Mouse (Mus musculus) heart, embryonic 12.5 days (tissue): ENCODE data around the gene Akap7. TPM values are rescaled to one million over a fixed set of nuclear protein-coding genes. Genes with fewer than 3 reads are reported as not detected.

Experiments used
- ATAC-seq: fragments of 200-750 bp; cut with Nextera tagmentation; 2 replicates; pipeline ENCODE4 v1.8.0; 2017; ENCODE audit warnings: moderate TSS enrichment, moderate library complexity; ENCODE audit not compliant: insufficient number of reproducible peaks, low FRiP score
- H3K27ac ChIP-seq: fragments of 300-500 bp; sonication (generic); 2 replicates; pipeline ENCODE4 v1.5.1; 2016; ENCODE audit warnings: mild to moderate bottlenecking, moderate library complexity; ENCODE audit not compliant: poor library complexity, severe bottlenecking
- H3K27me3 ChIP-seq: fragments of 300-500 bp; sonication (generic); replicated peaks from 2 replicates; pipeline ENCODE4 v1.6.1; 2016; ENCODE audit warnings: mild to moderate bottlenecking, moderate library complexity
- H3K36me3 ChIP-seq: fragments of 300-500 bp; sonication (generic); 2 replicates; pipeline ENCODE4 v1.6.1; 2016; ENCODE audit warnings: mild to moderate bottlenecking, moderate library complexity
- H3K4me1 ChIP-seq: fragments of 300-500 bp; sonication (generic); replicated peaks from 2 replicates; pipeline ENCODE4 v1.6.1; 2016; ENCODE audit warnings: mild to moderate bottlenecking
- H3K4me2 ChIP-seq: fragments of 300-500 bp; sonication (generic); 2 replicates; pipeline ENCODE4 v1.6.1; 2016; ENCODE audit warnings: mild to moderate bottlenecking, moderate library complexity
- H3K4me3 ChIP-seq: fragments of 300-500 bp; sonication (generic); 2 replicates; pipeline ENCODE4 v1.5.1; 2016; ENCODE audit warnings: mild to moderate bottlenecking
- H3K9ac ChIP-seq: fragments of 300-500 bp; sonication (generic); 2 replicates; pipeline ENCODE4 v1.6.1; 2016; ENCODE audit warnings: mild to moderate bottlenecking, moderate library complexity
- H3K9me3 ChIP-seq: fragments of 300-500 bp; sonication (generic); replicated peaks from 2 replicates; pipeline ENCODE4 v1.6.1; 2016; ENCODE audit warnings: mild to moderate bottlenecking, moderate library complexity
- WGBS: fragments of 180-500 bp; shearing (Covaris S2); methylation state at CpG from one replicate; pipeline ENCODE4 v1.1.7; 2016; 5-methylcytosine and 5-hydroxymethylcytosine counted together
- polyA plus RNA-seq: library from polyadenylated mRNA; unstranded; fragments of >200 nt; fragmentation: Nextera tagmentation; extraction: Ambion mirVana; gene quantifications from 2 replicates; pipeline ENCODE4 v1.2.1, GENCODE M21; 2016

Akap7 gene
- 38.3 and 38.6 TPM in 2 replicates for polyA plus RNA-seq

DNA sequence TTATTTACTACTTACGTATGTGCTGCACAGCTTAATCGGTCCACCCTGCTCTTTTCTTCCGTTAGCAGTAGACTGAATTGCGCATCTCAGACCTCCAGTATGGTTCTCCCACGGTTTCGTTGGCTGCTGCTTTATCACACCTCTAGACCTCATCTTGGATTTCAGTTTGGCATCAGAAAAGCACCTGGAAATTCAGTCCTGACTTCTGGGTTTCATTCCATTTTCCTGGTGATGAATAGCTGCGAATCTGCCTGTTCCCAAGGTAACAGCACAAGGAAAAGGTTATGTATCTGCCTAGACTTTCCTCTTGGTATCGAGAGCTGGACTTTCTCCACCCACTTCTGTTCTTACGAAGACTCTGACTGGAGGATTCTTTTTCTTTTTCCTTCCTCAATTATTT, at the start of gene Akap7:
Gene Akap7 (minus strand): TSS at position 101 of the 400 bp plus-strand sequence.
- Histone ChIP-seq H3K36me3 (no peaks in the 10 kb centered on the region), H3K27ac (no peak within 1 kb of the TSS), H3K4me1 (0 out of 2 replicates have a peak, but pooled peaks cover 2% of the 10 kb centered on the region), H3K4me2 (no peak within 1 kb of the TSS), H3K9ac (no peak within 1 kb of the TSS), H3K4me3 (no peak within 1 kb of the TSS), H3K27me3 (no peaks in the 10 kb centered on the region), H3K9me3 (0 out of 2 replicates have a peak, but pooled peaks cover 8% of the 10 kb centered on the region)
- 89% methylated on average over 9 of the region's 9 CpGs for WGBS
- ATAC-seq = no peak

DNA sequence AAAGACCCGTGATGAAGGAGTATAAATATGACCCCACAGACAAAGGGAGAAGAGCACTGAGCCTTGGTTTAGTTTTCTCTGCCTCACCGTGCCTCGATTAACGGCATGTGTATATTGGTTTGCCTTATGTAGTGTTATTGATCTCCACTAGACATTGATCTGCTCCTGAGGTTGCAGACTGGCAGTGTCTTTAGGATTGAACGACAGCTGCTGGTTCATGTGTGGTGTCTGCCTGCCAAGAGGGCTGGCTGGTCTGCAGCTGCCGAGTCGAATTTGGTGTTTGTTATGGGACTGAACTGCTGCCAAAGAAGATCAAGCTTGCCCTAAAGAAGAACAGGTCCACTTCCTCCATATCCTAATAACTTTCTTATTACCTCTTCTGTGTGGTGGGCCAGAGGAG, 46.7 kb upstream of the Akap7 start:
- no peaks in the 10 kb centered on the region for H3K36me3 ChIP-seq
- no peak overlapping the region for H3K27ac ChIP-seq
- no peak overlapping the region for H3K4me2 ChIP-seq
- no peaks in the 10 kb centered on the region for H3K4me1 ChIP-seq
- H3K4me3 ChIP-seq = no peak overlapping the region
- no peaks in the 10 kb centered on the region for H3K9me3 ChIP-seq
- WGBS = 90% methylated on average over 7 of the region's 7 CpGs
- ATAC-seq = no peak
- H3K27me3 ChIP-seq = no peaks in the 10 kb centered on the region
- no peak overlapping the region for H3K9ac ChIP-seq

DNA sequence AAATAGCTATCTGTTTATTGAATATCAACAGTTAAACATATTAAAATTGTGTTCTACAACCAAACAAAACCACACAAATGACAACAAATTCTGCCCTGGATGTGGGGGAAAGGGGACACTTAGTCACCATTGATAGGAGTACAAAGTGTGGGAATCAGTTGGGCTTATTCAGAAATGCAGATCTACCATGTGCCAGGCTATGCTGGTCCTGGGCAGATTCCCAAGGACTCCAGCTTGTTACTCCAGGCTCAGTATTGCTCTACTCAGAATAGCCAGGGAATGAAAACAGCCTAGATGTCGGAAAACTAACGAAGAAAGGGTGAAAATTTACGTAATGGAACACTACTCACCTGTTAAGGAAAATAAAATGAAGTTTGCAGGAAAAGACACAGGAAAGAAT, 46.3 kb upstream of the Akap7 start:
- Histone ChIP-seq H3K9ac (no peak overlapping the region), H3K4me1 (no peaks in the 10 kb centered on the region), H3K27ac (no peak overlapping the region), H3K9me3 (no peaks in the 10 kb centered on the region), H3K4me2 (no peak overlapping the region), H3K27me3 (no peaks in the 10 kb centered on the region), H3K4me3 (no peak overlapping the region), H3K36me3 (no peaks in the 10 kb centered on the region)
- no peak for ATAC-seq
- 85% methylated on average over 3 of the region's 3 CpGs for WGBS

DNA sequence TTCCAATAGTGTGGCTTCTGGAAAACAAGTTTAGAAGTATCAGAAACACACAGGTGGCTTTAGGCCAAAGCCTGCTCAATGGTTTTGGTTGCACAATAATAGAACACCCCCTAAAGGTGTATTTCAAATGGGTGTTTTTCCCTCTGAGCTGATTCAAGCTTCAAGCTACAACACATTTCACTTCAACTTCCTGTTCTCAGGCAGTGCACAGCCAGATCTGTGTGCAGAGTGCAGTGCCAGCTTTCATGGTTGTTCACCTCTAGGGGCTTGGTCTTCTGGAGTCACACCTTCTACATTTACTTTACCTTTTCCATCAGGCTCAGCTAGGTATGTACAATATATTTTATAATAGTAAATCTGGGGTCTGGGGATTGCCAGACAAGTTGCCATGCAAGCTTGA, 35.1 kb upstream of the Akap7 start:
- no peak overlapping the region for H3K4me3 ChIP-seq
- 0 out of 2 replicates have a peak, but pooled peaks cover 6% of the 10 kb centered on the region for H3K9me3 ChIP-seq
- H3K4me2 ChIP-seq = no peak overlapping the region
- no peaks in the 10 kb centered on the region for H3K4me1 ChIP-seq
- no peaks in the 10 kb centered on the region for H3K27me3 ChIP-seq
- no peaks in the 10 kb centered on the region for H3K36me3 ChIP-seq
- H3K27ac ChIP-seq = no peak overlapping the region
- no peak for ATAC-seq
- no peak overlapping the region for H3K9ac ChIP-seq

DNA sequence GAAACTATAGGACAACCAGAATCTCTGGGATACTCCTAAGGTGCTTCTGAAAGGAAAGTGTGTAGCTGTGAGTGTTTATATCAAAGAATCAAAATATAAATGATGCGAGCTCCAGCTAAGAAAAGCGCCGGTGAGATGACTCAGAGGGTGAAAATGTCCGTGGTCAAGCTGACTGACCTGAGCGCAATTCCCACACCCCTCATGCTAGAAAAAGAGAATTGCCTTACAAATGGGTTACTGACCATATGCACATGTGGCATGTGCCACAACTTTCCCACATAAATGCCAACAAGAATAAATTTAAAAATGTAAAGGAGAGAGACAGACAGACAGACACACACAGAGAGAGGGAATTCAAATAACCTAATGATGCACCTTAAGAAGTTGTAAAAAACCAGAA, 33.0 kb upstream of the Akap7 start:
- ATAC-seq = no peak
- no peaks in the 10 kb centered on the region for H3K4me1 ChIP-seq
- no peak overlapping the region for H3K9ac ChIP-seq
- no peak overlapping the region for H3K4me2 ChIP-seq
- WGBS = 85% methylated on average over 5 of the region's 5 CpGs
- H3K27ac ChIP-seq = no peak overlapping the region
- H3K27me3 ChIP-seq = no peaks in the 10 kb centered on the region
- no peaks in the 10 kb centered on the region for H3K36me3 ChIP-seq
- H3K4me3 ChIP-seq = no peak overlapping the region
- H3K9me3 ChIP-seq = 0 out of 2 replicates have a peak, but pooled peaks cover 6% of the 10 kb centered on the region

DNA sequence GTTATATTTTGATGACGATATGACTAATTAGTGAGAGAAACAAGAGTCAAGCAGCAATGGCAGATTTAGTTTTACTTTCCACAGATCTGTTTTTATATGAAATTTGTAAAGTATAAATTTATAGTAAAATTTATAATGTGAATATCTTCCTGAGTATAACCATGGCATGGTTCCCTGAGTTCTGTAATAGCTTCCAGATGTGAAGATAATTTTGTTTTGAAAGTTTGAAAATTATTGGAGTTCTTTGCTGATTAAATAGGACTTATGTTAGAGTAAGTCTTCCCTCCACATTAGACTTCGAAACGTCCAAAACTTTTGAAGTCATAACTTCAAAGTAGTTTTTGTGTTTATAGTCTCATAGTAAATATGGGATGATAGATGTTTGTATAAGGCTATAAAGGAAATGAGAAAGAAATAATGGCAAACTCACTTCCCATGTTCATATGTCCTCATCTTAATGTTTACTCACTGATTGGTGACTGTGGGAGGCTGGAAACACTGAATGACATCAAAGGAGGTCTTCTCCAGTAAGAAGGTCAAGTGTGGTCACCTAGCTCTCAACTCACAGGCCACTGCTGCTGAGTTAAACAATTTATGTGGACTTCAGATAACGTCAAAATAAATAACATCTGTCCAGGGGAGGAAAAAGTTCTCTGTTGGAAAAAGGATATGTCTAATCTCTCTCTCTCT, 25.9 kb upstream of the Akap7 start:
- no peaks in the 10 kb centered on the region for H3K27me3 ChIP-seq
- no peaks in the 10 kb centered on the region for H3K36me3 ChIP-seq
- no peak overlapping the region for H3K4me2 ChIP-seq
- H3K9me3 ChIP-seq = 0 out of 2 replicates have a peak, but pooled peaks cover 4% of the 10 kb centered on the region
- no peaks in the 10 kb centered on the region; the same call in 1 of the 2 replicates for H3K4me1 ChIP-seq
- no peak overlapping the region for H3K4me3 ChIP-seq
- ATAC-seq = no peak
- H3K27ac ChIP-seq = no peak overlapping the region
- WGBS = 81% methylated on average over 4 of the region's 4 CpGs
- no peak overlapping the region for H3K9ac ChIP-seq

DNA sequence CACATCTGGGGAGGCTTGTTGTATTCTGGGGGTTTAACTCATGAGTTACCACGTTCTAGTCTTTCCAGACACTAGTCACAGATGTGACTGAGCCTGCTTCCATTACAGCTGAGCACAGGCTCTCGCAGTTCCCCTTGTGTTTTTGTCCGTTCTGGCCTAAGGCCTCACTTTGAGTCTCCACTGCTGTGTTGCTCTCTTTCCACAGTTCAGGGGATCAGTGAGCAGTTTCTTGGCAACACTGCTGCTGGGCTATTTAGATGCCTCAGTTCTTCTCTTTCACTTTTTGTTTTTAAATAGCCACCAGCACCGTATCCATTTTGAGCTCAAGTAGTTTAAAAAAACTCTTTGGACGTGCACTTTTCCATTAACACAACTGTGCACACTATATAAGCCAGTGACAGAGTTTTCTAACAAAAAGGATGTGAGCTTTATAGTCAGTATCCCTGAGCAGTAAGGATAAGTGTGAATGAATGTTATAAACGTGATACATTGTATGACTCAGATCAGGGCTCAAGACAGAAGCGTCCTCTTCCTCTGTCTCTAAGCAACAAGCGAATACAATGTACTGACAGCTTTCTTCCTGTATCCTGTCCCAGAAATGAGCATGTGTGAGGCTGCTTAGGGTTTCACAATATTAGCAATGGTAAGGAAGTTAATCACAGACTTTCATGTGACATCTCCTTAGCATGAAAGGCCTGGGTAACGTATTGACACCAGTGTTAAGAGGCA, 23.8 kb upstream of the Akap7 start:
- no peak overlapping the region for H3K4me3 ChIP-seq
- no peaks in the 10 kb centered on the region for H3K27me3 ChIP-seq
- WGBS = 61% methylated on average over 9 of the region's 9 CpGs
- ATAC-seq = no peak
- H3K27ac ChIP-seq = no peak overlapping the region
- no peak overlapping the region for H3K4me2 ChIP-seq
- H3K36me3 ChIP-seq = no peaks in the 10 kb centered on the region
- no peaks in the 10 kb centered on the region; the same call in 1 of the 2 replicates for H3K4me1 ChIP-seq
- H3K9ac ChIP-seq = no peak overlapping the region
- 0 out of 2 replicates have a peak, but pooled peaks cover 4% of the 10 kb centered on the region for H3K9me3 ChIP-seq

DNA sequence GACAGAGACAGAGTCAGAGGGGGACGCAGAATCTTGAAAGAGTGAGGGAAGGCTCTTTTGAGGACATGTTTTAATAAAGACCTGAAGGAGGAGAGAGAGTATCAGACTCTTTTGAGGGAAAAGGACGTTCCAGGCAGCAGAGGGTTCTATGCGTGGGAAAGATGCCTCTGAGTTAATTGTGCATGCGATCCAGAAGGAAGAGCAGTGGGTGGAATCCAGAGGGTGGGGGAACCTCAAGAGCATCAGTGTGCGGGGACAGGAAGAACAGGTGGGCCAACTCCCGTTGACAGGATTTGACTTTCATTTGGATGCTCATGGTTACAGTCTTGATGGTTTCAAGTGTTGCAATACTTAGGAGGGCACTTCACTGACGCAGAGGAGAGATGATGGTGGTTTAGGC, 22.4 kb upstream of the Akap7 start:
- ATAC-seq = no peak
- Histone ChIP-seq H3K36me3 (no peaks in the 10 kb centered on the region), H3K4me3 (no peak overlapping the region), H3K27ac (no peak overlapping the region), H3K9ac (no peak overlapping the region), H3K27me3 (no peaks in the 10 kb centered on the region), H3K4me2 (no peak overlapping the region), H3K9me3 (0 out of 2 replicates have a peak, but pooled peaks cover 4% of the 10 kb centered on the region), H3K4me1 (no peaks in the 10 kb centered on the region; the same call in 1 of the 2 replicates)
- 80% methylated on average over 7 of the region's 7 CpGs for WGBS

DNA sequence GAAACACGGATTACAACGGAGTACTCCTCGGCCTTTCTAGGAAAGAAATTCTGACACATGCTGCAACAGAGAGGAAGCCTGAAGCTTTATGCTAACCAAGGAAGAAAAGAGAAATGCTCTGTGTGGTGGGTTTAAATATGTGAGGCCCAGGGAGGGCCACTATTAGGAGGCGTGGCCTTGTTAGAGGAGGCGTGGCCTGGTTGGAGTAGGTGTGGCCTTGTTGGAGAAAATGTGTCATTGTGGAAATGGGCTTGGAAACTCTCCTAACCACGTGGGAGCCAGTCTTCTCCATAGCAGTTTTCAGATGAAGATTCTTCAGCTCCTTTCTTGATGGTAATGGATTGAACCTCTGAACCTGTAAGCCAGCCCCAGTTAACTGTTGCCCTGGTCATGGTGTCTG, 19.8 kb upstream of the Akap7 start:
- WGBS = 74% methylated on average over 6 of the region's 6 CpGs
- H3K4me2 ChIP-seq = no peak overlapping the region
- no peak for ATAC-seq
- no peaks in the 10 kb centered on the region for H3K9me3 ChIP-seq
- H3K27me3 ChIP-seq = no peaks in the 10 kb centered on the region
- H3K4me3 ChIP-seq = no peak overlapping the region
- no peak overlapping the region for H3K9ac ChIP-seq
- no peaks in the 10 kb centered on the region for H3K36me3 ChIP-seq
- H3K4me1 ChIP-seq = no peaks in the 10 kb centered on the region; the same call in 1 of the 2 replicates
- H3K27ac ChIP-seq = no peak overlapping the region

DNA sequence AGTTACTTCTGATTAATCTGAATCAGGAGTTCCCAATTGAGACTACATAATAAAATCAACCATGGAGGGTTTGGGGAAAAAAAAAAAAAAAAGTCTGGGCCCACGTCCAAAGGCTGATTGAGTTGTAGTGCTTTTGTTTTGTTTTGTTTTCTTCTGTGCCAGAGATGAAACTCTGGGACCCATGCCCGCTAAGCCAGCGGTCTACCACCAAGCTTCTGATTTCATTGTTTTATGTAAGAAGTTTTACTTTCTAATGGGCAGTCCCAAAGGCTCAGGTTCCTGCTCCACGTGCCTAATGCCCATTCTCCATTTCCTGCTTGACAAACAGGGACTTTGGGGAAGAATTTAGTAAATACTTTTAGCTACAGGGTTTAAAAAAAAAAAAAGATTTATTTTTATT, 18.0 kb upstream of the Akap7 start:
- no peak overlapping the region for H3K4me2 ChIP-seq
- no peaks in the 10 kb centered on the region for H3K4me1 ChIP-seq
- no peak overlapping the region for H3K4me3 ChIP-seq
- WGBS = 66% methylated on average over 4 of the region's 4 CpGs
- H3K27me3 ChIP-seq = no peaks in the 10 kb centered on the region
- no peak overlapping the region for H3K27ac ChIP-seq
- H3K9me3 ChIP-seq = no peaks in the 10 kb centered on the region
- no peaks in the 10 kb centered on the region for H3K36me3 ChIP-seq
- no peak overlapping the region for H3K9ac ChIP-seq
- ATAC-seq = no peak

DNA sequence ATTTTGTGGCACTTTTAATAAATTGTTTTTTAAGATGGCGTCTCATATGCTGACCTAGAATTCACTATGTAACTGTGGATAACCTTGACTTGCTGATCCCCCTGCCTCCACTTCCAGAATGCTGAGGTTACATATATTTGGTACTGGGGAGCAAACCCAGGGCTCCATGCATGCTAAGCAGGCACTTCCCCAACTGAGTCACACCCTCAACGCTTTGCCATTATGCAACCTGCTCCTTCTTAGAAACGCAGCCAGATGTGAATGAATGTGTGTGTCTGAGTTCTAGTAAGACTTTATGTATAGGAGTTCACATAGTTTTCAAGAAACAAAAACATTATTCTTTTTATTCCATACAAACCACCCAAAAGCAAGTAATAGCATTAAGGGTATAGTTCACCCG, 13.5 kb upstream of the Akap7 start:
- Histone ChIP-seq H3K9ac (no peak overlapping the region), H3K9me3 (no peaks in the 10 kb centered on the region), H3K27me3 (no peaks in the 10 kb centered on the region), H3K27ac (no peak overlapping the region), H3K36me3 (no peaks in the 10 kb centered on the region), H3K4me1 (peaks cover 19% of the 10 kb centered on the region), H3K4me3 (no peak overlapping the region), H3K4me2 (no peak overlapping the region)
- WGBS = 82% methylated on average over 4 of the region's 4 CpGs
- no peak for ATAC-seq
